Mouse (Mus musculus): ENCODE measurements around the gene Nrxn3.

Gene Nrxn3

GRCm38 (mm10) chr12:89049279-89049678 is 326.6 kb downstream of the Nrxn3 start:
- DNase-seq (ENCODE audit: low read depth, low spot score), result peak; percentile 6

GRCm38 (mm10) chr12:89049686-89050085 is 327.0 kb downstream of the Nrxn3 start:
- DNase-seq (ENCODE audit: low read depth, low spot score), result no peak

GRCm38 (mm10) chr12:89072436-89072835 is 349.8 kb downstream of the Nrxn3 start:
- DNase-seq (ENCODE audit: low read depth, low spot score), result no peak

GRCm38 (mm10) chr12:89073167-89073743 is 350.6 kb downstream of the Nrxn3 start:
- DNase-seq (ENCODE audit: low read depth, low spot score), result no peak

GRCm38 (mm10) chr12:89074551-89075295 is 352.0 kb downstream of the Nrxn3 start:
- DNase-seq (ENCODE audit: low read depth, low spot score), result no peak

- DNase-seq (ENCODE audit: low read depth, low spot score), result no peak
Observed at GRCm38 (mm10) chr12:89093806-89094479, 371.3 kb downstream of the Nrxn3 start.

- DNase-seq (ENCODE audit: low read depth, low spot score), result no peak
Observed at GRCm38 (mm10) chr12:89097561-89097960, 374.9 kb downstream of the Nrxn3 start.

- DNase-seq (ENCODE audit: low read depth, low spot score), result peak; percentile 55
Observed at GRCm38 (mm10) chr12:89106029-89106733, 383.5 kb downstream of the Nrxn3 start.

GRCm38 (mm10) chr12:89106881-89107584 is 384.4 kb downstream of the Nrxn3 start:
- no peak for DNase-seq (ENCODE audit: low read depth, low spot score)

- DNase-seq (ENCODE audit: low read depth, low spot score), result no peak
Observed at GRCm38 (mm10) chr12:89109779-89110335, 387.2 kb downstream of the Nrxn3 start.

- DNase-seq (ENCODE audit: low read depth, low spot score), result no peak
Observed at GRCm38 (mm10) chr12:89128602-89129001, 405.9 kb downstream of the Nrxn3 start.

GRCm38 (mm10) chr12:89129139-89129907 is 406.6 kb downstream of the Nrxn3 start:
- DNase-seq (ENCODE audit: low read depth, low spot score), result no peak

- no peak for DNase-seq (ENCODE audit: low read depth, low spot score)
Observed at GRCm38 (mm10) chr12:89134333-89134732, 411.7 kb downstream of the Nrxn3 start.

- DNase-seq (ENCODE audit: low read depth, low spot score), result peak; percentile 37
Observed at GRCm38 (mm10) chr12:89134774-89135307, 412.2 kb downstream of the Nrxn3 start.

- peak; percentile 61 for DNase-seq (ENCODE audit: low read depth, low spot score)
Observed at GRCm38 (mm10) chr12:89148974-89149411, 426.3 kb downstream of the Nrxn3 start.

GRCm38 (mm10) chr12:89149455-89149854 is 426.8 kb downstream of the Nrxn3 start:
- no peak for DNase-seq (ENCODE audit: low read depth, low spot score)

GRCm38 (mm10) chr12:89156086-89156757 is 433.5 kb downstream of the Nrxn3 start:
- DNase-seq (ENCODE audit: low read depth, low spot score), result no peak

- no peak for DNase-seq (ENCODE audit: low read depth, low spot score)
Observed at GRCm38 (mm10) chr12:89159353-89159752, 436.7 kb downstream of the Nrxn3 start.

Measured in brain, embryonic 18.5 days (tissue).